Mouse (Mus musculus): ENCODE measurements around the gene Galr3. TPM values are rescaled to one million over a fixed set of nuclear protein-coding genes. Genes with fewer than 3 reads are reported as not detected.

Galr3 gene
- polyA plus RNA-seq (2016; fragmentation: Nextera tagmentation; extraction: Ambion mirVana): 0.18 TPM in 1 of 2 replicates, not detected in the other

- peaks cover 52% of the 10 kb centered on the region for H3K4me1 ChIP-seq (replicated peaks)
- H3K27ac ChIP-seq: no peak within 1 kb of the TSS
- peaks cover 6% of the 10 kb centered on the region for H3K36me3 ChIP-seq
- H3K4me2 ChIP-seq: peak within 1 kb of the TSS; percentile 99
- H3K27me3 ChIP-seq: peaks cover 36% of the 10 kb centered on the region
- H3K9me3 ChIP-seq: no peaks in the 10 kb centered on the region
- H3K9ac ChIP-seq (replicated peaks): peak within 1 kb of the TSS; percentile 60
- ATAC-seq (ENCODE audit: insufficient number of reproducible peaks, insufficient read depth, low FRiP score, low TSS enrichment, low read depth): no peak
- WGBS: 71% methylated on average over 6 of the region's 6 CpGs
- H3K4me3 ChIP-seq (replicated peaks): peak within 1 kb of the TSS; percentile 63
Observed at GRCm38 (mm10) chr15:79041585-79041984, at the start of gene Galr3. Gene Galr3 (plus strand): TSS chr15:79041885.

- no peak overlapping the region for H3K27ac ChIP-seq
- peaks cover 5% of the 10 kb centered on the region for H3K4me1 ChIP-seq (replicated peaks)
- 91% methylated on average over 7 of the region's 7 CpGs for WGBS
- no peaks in the 10 kb centered on the region for H3K27me3 ChIP-seq
- H3K4me2 ChIP-seq: no peak overlapping the region
- no peak overlapping the region for H3K9ac ChIP-seq (replicated peaks)
- H3K36me3 ChIP-seq: peaks cover 96% of the 10 kb centered on the region
- ATAC-seq (ENCODE audit: insufficient number of reproducible peaks, insufficient read depth, low FRiP score, low TSS enrichment, low read depth): no peak
- no peaks in the 10 kb centered on the region for H3K9me3 ChIP-seq
- no peak overlapping the region for H3K4me3 ChIP-seq (replicated peaks)
Observed at GRCm38 (mm10) chr15:78992235-78992634, 49.5 kb upstream of the Galr3 start.

GRCm38 (mm10) chr15:78992925-78993324, 48.8 kb upstream of the Galr3 start:
- no peaks in the 10 kb centered on the region for H3K9me3 ChIP-seq
- 97% methylated on average over 24 of the region's 24 CpGs for WGBS
- no peak overlapping the region for H3K4me3 ChIP-seq (replicated peaks)
- H3K36me3 ChIP-seq: peaks cover 98% of the 10 kb centered on the region
- H3K4me2 ChIP-seq: no peak overlapping the region
- H3K9ac ChIP-seq (replicated peaks): no peak overlapping the region
- ATAC-seq (ENCODE audit: insufficient number of reproducible peaks, insufficient read depth, low FRiP score, low TSS enrichment, low read depth): no peak
- no peaks in the 10 kb centered on the region for H3K27me3 ChIP-seq
- peaks cover 5% of the 10 kb centered on the region for H3K4me1 ChIP-seq (replicated peaks)
- H3K27ac ChIP-seq: no peak overlapping the region

- no peak overlapping the region for H3K9ac ChIP-seq (replicated peaks)
- H3K9me3 ChIP-seq: no peaks in the 10 kb centered on the region
- H3K4me3 ChIP-seq (replicated peaks): no peak overlapping the region
- no peaks in the 10 kb centered on the region; the same call in 1 of the 2 replicates for H3K4me1 ChIP-seq (replicated peaks)
- no peak for ATAC-seq (ENCODE audit: insufficient number of reproducible peaks, insufficient read depth, low FRiP score, low TSS enrichment, low read depth)
- H3K27ac ChIP-seq: no peak overlapping the region
- H3K4me2 ChIP-seq: no peak overlapping the region
- peaks cover 97% of the 10 kb centered on the region for H3K36me3 ChIP-seq
- H3K27me3 ChIP-seq: no peaks in the 10 kb centered on the region
- WGBS: 86% methylated on average over 4 of the region's 4 CpGs
Observed at GRCm38 (mm10) chr15:78995916-78996315, 45.8 kb upstream of the Galr3 start.

GRCm38 (mm10) chr15:78996663-78997062, 45.0 kb upstream of the Galr3 start:
- peaks cover 97% of the 10 kb centered on the region for H3K36me3 ChIP-seq
- H3K4me3 ChIP-seq (replicated peaks): no peak overlapping the region
- no peaks in the 10 kb centered on the region for H3K9me3 ChIP-seq
- no peak overlapping the region for H3K9ac ChIP-seq (replicated peaks)
- no peaks in the 10 kb centered on the region; the same call in 1 of the 2 replicates for H3K4me1 ChIP-seq (replicated peaks)
- H3K27me3 ChIP-seq: no peaks in the 10 kb centered on the region
- 83% methylated on average over 3 of the region's 3 CpGs for WGBS
- H3K4me2 ChIP-seq: no peak overlapping the region
- H3K27ac ChIP-seq: no peak overlapping the region
- ATAC-seq (ENCODE audit: insufficient number of reproducible peaks, insufficient read depth, low FRiP score, low TSS enrichment, low read depth): no peak

GRCm38 (mm10) chr15:78998348-78998747, 43.3 kb upstream of the Galr3 start:
- Histone ChIP-seq H3K4me1 (replicated peaks) (no peaks in the 10 kb centered on the region; the same call in 1 of the 2 replicates), H3K27ac (peak overlapping the region; percentile 26), H3K9ac (replicated peaks) (no peak overlapping the region), H3K36me3 (peaks cover 97% of the 10 kb centered on the region), H3K4me3 (replicated peaks) (no peak overlapping the region), H3K9me3 (no peaks in the 10 kb centered on the region), H3K4me2 (no peak overlapping the region), H3K27me3 (no peaks in the 10 kb centered on the region)
- no peak for ATAC-seq (ENCODE audit: insufficient number of reproducible peaks, insufficient read depth, low FRiP score, low TSS enrichment, low read depth)
- 65% methylated on average over 8 of the region's 8 CpGs for WGBS

- Histone ChIP-seq H3K27me3 (no peaks in the 10 kb centered on the region), H3K4me3 (replicated peaks) (no peak overlapping the region), H3K36me3 (peaks cover 97% of the 10 kb centered on the region), H3K4me2 (no peak overlapping the region), H3K4me1 (replicated peaks) (no peaks in the 10 kb centered on the region; the same call in 1 of the 2 replicates), H3K9me3 (no peaks in the 10 kb centered on the region), H3K27ac (no peak overlapping the region), H3K9ac (replicated peaks) (no peak overlapping the region)
- ATAC-seq (ENCODE audit: insufficient number of reproducible peaks, insufficient read depth, low FRiP score, low TSS enrichment, low read depth): no peak
- 84% methylated on average over 11 of the region's 11 CpGs for WGBS
Observed at GRCm38 (mm10) chr15:78999586-78999985, 42.1 kb upstream of the Galr3 start.

- no peak overlapping the region; the same call in 1 of the 2 replicates for H3K9ac ChIP-seq (replicated peaks)
- no peak overlapping the region for H3K4me2 ChIP-seq
- H3K27ac ChIP-seq: no peak overlapping the region
- H3K4me3 ChIP-seq (replicated peaks): no peak overlapping the region
- H3K27me3 ChIP-seq: no peaks in the 10 kb centered on the region
- peaks cover 97% of the 10 kb centered on the region for H3K36me3 ChIP-seq
- WGBS: 81% methylated on average over 7 of the region's 7 CpGs
- H3K9me3 ChIP-seq: no peaks in the 10 kb centered on the region
- no peaks in the 10 kb centered on the region; the same call in 1 of the 2 replicates for H3K4me1 ChIP-seq (replicated peaks)
- no peak for ATAC-seq (ENCODE audit: insufficient number of reproducible peaks, insufficient read depth, low FRiP score, low TSS enrichment, low read depth)
Observed at GRCm38 (mm10) chr15:79000357-79000791, 41.3 kb upstream of the Galr3 start.

- H3K27me3 ChIP-seq: no peaks in the 10 kb centered on the region
- H3K4me3 ChIP-seq (replicated peaks): no peak overlapping the region
- WGBS: 96% methylated on average over 5 of the region's 5 CpGs
- ATAC-seq (ENCODE audit: insufficient number of reproducible peaks, insufficient read depth, low FRiP score, low TSS enrichment, low read depth): no peak
- no peak overlapping the region for H3K4me2 ChIP-seq
- peaks cover 97% of the 10 kb centered on the region for H3K36me3 ChIP-seq
- H3K27ac ChIP-seq: no peak overlapping the region
- no peaks in the 10 kb centered on the region; the same call in 1 of the 2 replicates for H3K4me1 ChIP-seq (replicated peaks)
- no peaks in the 10 kb centered on the region for H3K9me3 ChIP-seq
- no peak overlapping the region for H3K9ac ChIP-seq (replicated peaks)
Observed at GRCm38 (mm10) chr15:79001559-79001958, 40.1 kb upstream of the Galr3 start.

GRCm38 (mm10) chr15:79002036-79002435, 39.6 kb upstream of the Galr3 start:
- Histone ChIP-seq H3K27me3 (no peaks in the 10 kb centered on the region), H3K4me1 (replicated peaks) (no peaks in the 10 kb centered on the region; the same call in 1 of the 2 replicates), H3K36me3 (peaks cover 98% of the 10 kb centered on the region), H3K9me3 (no peaks in the 10 kb centered on the region), H3K4me3 (replicated peaks) (no peak overlapping the region), H3K9ac (replicated peaks) (no peak overlapping the region), H3K27ac (no peak overlapping the region), H3K4me2 (no peak overlapping the region)
- WGBS: 42% methylated on average over 19 of the region's 19 CpGs
- ATAC-seq (ENCODE audit: insufficient number of reproducible peaks, insufficient read depth, low FRiP score, low TSS enrichment, low read depth): no peak

GRCm38 (mm10) chr15:79003079-79003478, 38.6 kb upstream of the Galr3 start:
- WGBS: 89% methylated on average over 3 of the region's 3 CpGs
- no peaks in the 10 kb centered on the region for H3K27me3 ChIP-seq
- no peak overlapping the region for H3K4me2 ChIP-seq
- no peak for ATAC-seq (ENCODE audit: insufficient number of reproducible peaks, insufficient read depth, low FRiP score, low TSS enrichment, low read depth)
- no peaks in the 10 kb centered on the region; the same call in 1 of the 2 replicates for H3K4me1 ChIP-seq (replicated peaks)
- no peaks in the 10 kb centered on the region for H3K9me3 ChIP-seq
- no peak overlapping the region for H3K9ac ChIP-seq (replicated peaks)
- H3K27ac ChIP-seq: no peak overlapping the region
- H3K4me3 ChIP-seq (replicated peaks): no peak overlapping the region
- peaks cover 92% of the 10 kb centered on the region for H3K36me3 ChIP-seq

GRCm38 (mm10) chr15:79005581-79005980, 36.1 kb upstream of the Galr3 start:
- WGBS: 84% methylated on average over 9 of the region's 9 CpGs
- Histone ChIP-seq H3K27ac (no peak overlapping the region), H3K27me3 (no peaks in the 10 kb centered on the region), H3K4me2 (no peak overlapping the region), H3K4me1 (replicated peaks) (0 out of 2 replicates have a peak, but pooled peaks cover 3% of the 10 kb centered on the region), H3K36me3 (peaks cover 68% of the 10 kb centered on the region), H3K4me3 (replicated peaks) (no peak overlapping the region), H3K9me3 (no peaks in the 10 kb centered on the region), H3K9ac (replicated peaks) (no peak overlapping the region)
- no peak for ATAC-seq (ENCODE audit: insufficient number of reproducible peaks, insufficient read depth, low FRiP score, low TSS enrichment, low read depth)

All from limb, embryonic 12.5 days (tissue).